Mouse (Mus musculus) forebrain, embryonic 14.5 days (tissue): ENCODE measurements around the gene 1190002N15Rik. TPM values are rescaled to one million over a fixed set of nuclear protein-coding genes. Genes with fewer than 3 reads are reported as not detected.
A peak's percentile ranks its signal among the peaks of the same experiment; 100 is the strongest.

Source experiments
- ATAC-seq: fragments of 200-750 bp; cut with Nextera tagmentation; 2 replicates; pipeline ENCODE4 v1.8.0; 2017; ENCODE audit warnings: mild to moderate bottlenecking, moderate library complexity
- DNase-seq: peaks from one replicate; pipeline ENCODE4 v3.0.0-alpha.2; 2015; ENCODE audit warnings: low spot score
- H3K27ac ChIP-seq: fragments of 300-500 bp; sonication (generic); 2 replicates; pipeline ENCODE4 v1.5.1; 2014; ENCODE audit warnings: low read depth, mild to moderate bottlenecking, control low read depth, low read length, moderate library complexity
- H3K27me3 ChIP-seq: fragments of 300-500 bp; sonication (generic); replicated peaks from 2 replicates; pipeline ENCODE4 v1.6.1; 2014; ENCODE audit warnings: low read length, control low read depth, mixed read lengths; ENCODE audit not compliant: control insufficient read depth, insufficient read depth
- H3K36me3 ChIP-seq: fragments of 300-500 bp; sonication (generic); 2 replicates; pipeline ENCODE4 v1.6.1; 2014; ENCODE audit warnings: low read length, control low read depth; ENCODE audit not compliant: control insufficient read depth, insufficient read depth
- H3K4me1 ChIP-seq: fragments of 300-500 bp; sonication (generic); 2 replicates; pipeline ENCODE4 v1.6.1; 2014; ENCODE audit warnings: antibody characterized with exemption, low read length, control low read depth; ENCODE audit not compliant: control insufficient read depth, insufficient read depth
- H3K4me2 ChIP-seq: fragments of 300-500 bp; sonication (generic); 2 replicates; pipeline ENCODE4 v1.6.1; 2014; ENCODE audit warnings: mild to moderate bottlenecking, control low read depth, low read length
- H3K4me3 ChIP-seq: fragments of 300-500 bp; sonication (generic); 2 replicates; pipeline ENCODE4 v1.5.1; 2014; ENCODE audit warnings: low read depth, low read length, control low read depth
- H3K9ac ChIP-seq: fragments of 300-500 bp; sonication (generic); 2 replicates; pipeline ENCODE4 v1.6.1; 2014; ENCODE audit warnings: mild to moderate bottlenecking, low read length, control low read depth, moderate library complexity
- H3K9me3 ChIP-seq: fragments of 300-500 bp; sonication (generic); replicated peaks from 2 replicates; pipeline ENCODE4 v1.6.1; 2016; ENCODE audit warnings: low read length, control low read depth, mixed read lengths; ENCODE audit not compliant: control insufficient read depth
- WGBS: fragments of 180-500 bp; shearing (Covaris S2); extraction: QIAGEN DNeasy Blood & Tissue Kit; methylation state at CpG from one replicate; pipeline ENCODE4 v1.1.7; 2014; 5-methylcytosine and 5-hydroxymethylcytosine counted together
- polyA plus RNA-seq: library from polyadenylated mRNA; unstranded; fragments of >200 nt; fragmentation: Nextera tagmentation; extraction: Ambion mirVana; gene quantifications from 2 replicates; pipeline ENCODE4 v1.2.1, GENCODE M21; 2014

The 1190002N15Rik gene
- polyA plus RNA-seq, 1 experiment from 2014 or later: 7.0 TPM

DNA sequence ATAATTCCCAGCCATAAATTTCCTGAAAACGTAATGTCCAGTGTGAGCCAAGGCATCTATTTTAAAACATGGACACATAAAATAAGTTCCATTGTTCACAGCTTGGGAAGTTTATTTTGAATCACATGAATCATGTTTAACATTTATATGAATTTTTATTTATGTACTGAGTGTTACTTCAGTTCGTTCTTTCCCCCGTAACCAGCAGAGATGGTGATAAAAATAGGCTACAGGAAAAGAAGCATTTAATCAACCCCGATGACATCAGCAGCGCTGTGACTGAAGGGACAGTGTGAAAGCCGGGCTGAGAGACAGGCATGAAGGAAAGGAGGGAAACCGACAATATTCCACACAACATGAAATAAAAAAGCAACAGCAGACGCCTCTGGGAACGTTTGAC lies 46.4 kb downstream of the 1190002N15Rik start:
- Histone ChIP-seq H3K27me3 (no peaks in the 10 kb centered on the region), H3K4me3 (no peak overlapping the region), H3K36me3 (no peaks in the 10 kb centered on the region), H3K4me2 (no peak overlapping the region), H3K9ac (no peak overlapping the region), H3K9me3 (no peaks in the 10 kb centered on the region), H3K4me1 (no peaks in the 10 kb centered on the region), H3K27ac (no peak overlapping the region)
- WGBS: 90% methylated on average over 9 of the region's 9 CpGs
- DNase-seq: no peak
- no peak for ATAC-seq

DNA sequence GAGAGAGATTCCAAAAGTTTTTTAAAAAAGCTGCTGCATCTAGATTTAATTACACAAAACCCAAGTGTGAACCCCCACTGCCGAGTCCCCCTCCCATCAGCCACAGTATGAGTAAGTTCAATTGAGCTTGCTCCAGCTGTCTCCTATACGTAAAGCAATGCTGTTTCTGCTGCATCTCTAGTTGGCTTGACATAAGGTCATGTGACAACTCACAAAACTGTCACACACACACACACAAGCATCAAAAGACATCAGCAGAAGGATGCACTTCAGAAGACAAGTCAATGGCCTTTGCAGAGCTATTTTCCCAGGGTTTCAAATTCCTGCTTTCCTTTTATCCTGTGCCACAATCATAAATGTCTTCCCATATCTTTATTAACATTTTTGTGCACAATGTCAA lies 49.9 kb downstream of the 1190002N15Rik start:
- 73% methylated on average over 2 of the region's 2 CpGs for WGBS
- H3K36me3 ChIP-seq: no peaks in the 10 kb centered on the region

DNA sequence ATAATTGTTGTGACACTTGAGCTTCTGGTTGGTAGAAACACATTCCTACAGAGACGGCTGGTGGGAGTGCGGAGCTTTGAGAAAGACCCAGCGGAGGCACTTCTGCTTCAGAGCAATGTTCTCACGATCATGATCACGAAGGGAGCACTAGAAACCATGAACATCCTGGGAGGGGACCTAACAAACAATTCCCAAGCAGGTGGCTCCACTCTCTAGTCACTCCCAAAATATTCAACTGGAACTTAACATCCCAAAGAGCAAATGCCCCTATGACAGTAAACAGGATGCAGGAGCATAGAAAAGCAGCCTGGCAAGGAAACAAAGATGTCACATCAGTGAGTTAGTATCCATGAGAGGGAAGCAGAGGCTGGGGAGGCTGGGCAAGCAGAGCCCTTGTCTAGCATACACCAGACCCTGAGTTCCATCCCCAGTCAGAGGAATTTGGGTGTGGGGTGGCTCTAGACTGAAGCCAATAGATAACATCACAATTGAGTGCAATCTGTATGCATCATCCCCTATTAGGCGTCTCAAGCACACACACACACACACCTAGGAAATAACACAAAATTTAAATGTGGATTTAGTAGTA lies 54.5 kb downstream of the 1190002N15Rik start:
- 71% methylated on average over 6 of the region's 6 CpGs for WGBS
- no peak overlapping the region for H3K27ac ChIP-seq
- no peak for DNase-seq
- no peaks in the 10 kb centered on the region for H3K27me3 ChIP-seq
- no peak overlapping the region for H3K4me2 ChIP-seq
- H3K4me3 ChIP-seq: no peak overlapping the region
- H3K36me3 ChIP-seq: no peaks in the 10 kb centered on the region
- ATAC-seq: peak; percentile 32; the same call in 1 of the 2 replicates
- no peak overlapping the region for H3K9ac ChIP-seq
- H3K9me3 ChIP-seq: no peaks in the 10 kb centered on the region
- no peaks in the 10 kb centered on the region for H3K4me1 ChIP-seq

More for the DNA sequence above, 49.9 kb downstream of the 1190002N15Rik start:
- H3K4me3 ChIP-seq: no peak overlapping the region
- H3K4me2 ChIP-seq: no peak overlapping the region
- no peaks in the 10 kb centered on the region for H3K4me1 ChIP-seq
- ATAC-seq (no peak), DNase-seq (no peak)
- H3K27me3 ChIP-seq: no peaks in the 10 kb centered on the region
- H3K9ac ChIP-seq: no peak overlapping the region
- H3K9me3 ChIP-seq: no peaks in the 10 kb centered on the region
- H3K27ac ChIP-seq: no peak overlapping the region

DNA sequence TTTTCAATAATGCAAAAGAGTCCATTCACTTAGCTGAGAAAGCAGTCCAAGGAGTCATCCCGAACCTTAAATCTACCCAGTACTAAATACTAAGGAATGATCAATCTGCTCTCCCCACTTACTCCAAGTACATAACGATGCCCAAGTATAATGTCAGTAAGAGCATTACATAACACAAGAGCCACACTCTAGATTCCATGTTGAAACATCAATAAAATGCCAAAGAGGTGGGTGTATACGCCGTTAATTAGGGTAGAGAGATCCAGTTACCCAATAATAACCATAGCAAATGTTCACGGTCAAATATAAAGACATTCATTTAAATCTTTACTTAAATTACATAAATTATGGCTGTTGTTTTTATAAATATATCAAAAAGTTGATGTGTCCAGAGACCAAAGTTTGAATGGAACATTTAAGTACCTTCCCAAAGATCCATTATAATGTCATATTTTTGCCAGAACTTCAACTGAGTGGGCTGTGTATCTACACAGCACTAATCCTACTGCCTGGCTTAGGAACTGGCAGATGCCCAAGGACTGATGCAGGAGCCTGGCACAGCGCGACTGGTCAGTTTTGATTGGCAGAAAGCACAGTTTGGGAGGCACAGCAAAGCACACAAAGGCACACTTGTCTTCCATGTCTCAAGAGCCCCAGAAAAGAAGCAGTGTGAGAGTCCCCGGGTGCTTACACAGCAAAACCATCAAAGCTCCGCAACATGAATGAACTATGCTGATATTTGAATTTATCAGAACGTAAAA lies 55.5 kb downstream of the 1190002N15Rik start:
- Histone ChIP-seq H3K4me1 (no peaks in the 10 kb centered on the region), H3K4me2 (no peak overlapping the region), H3K9me3 (no peaks in the 10 kb centered on the region), H3K4me3 (no peak overlapping the region), H3K27ac (no peak overlapping the region), H3K27me3 (no peaks in the 10 kb centered on the region), H3K9ac (no peak overlapping the region), H3K36me3 (no peaks in the 10 kb centered on the region)
- 41% methylated on average over 10 of the region's 10 CpGs for WGBS
- DNase-seq: peak; percentile 87
- ATAC-seq: peak; percentile 97

DNA sequence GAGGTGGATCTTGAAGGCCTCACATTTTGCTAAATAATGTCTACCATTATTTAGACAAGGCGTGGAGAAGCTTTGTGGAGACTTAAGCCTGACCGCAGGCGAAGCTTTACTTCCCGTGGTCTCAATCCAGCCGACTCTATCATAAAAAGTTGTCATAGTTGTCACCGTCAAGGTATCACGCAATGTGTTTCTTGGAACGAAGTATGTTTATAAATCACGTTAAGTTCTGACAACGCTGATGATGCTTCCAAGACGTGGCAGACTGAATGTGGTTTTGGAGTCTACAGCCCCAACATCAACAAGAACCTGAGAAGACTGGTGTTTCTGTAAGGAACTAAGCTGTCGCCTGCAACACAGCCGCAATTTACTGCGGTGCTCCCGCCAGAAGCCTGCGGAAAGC lies 56.8 kb downstream of the 1190002N15Rik start:
- 91% methylated on average over 16 of the region's 16 CpGs for WGBS
- no peak for ATAC-seq

DNA sequence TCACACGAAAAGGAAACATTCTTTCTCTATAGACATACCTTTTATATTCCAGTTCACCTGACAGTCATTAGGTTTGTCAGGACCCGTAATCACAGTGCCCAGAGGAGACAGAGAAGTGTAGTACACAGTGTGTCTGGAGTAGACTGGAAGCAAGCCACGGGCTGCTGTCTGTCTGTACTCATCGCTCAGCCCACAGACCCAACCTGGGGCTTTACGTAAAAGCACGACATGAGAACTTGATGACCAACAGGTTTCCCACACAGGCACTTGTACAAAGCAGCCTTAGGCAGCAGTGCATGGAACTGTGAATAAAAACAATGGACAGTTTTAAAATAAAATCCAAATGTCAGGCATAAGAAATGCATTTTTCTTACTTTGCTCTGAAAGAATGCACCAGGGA lies 58.5 kb downstream of the 1190002N15Rik start:
- H3K9ac ChIP-seq: no peak overlapping the region
- no peak overlapping the region for H3K4me2 ChIP-seq
- no peaks in the 10 kb centered on the region for H3K27me3 ChIP-seq
- H3K9me3 ChIP-seq: no peaks in the 10 kb centered on the region
- 91% methylated on average over 6 of the region's 6 CpGs for WGBS
- DNase-seq: no peak
- no peaks in the 10 kb centered on the region for H3K4me1 ChIP-seq
- H3K27ac ChIP-seq: no peak overlapping the region
- H3K36me3 ChIP-seq: no peaks in the 10 kb centered on the region
- H3K4me3 ChIP-seq: no peak overlapping the region
- no peak for ATAC-seq

More for the DNA sequence above, 56.8 kb downstream of the 1190002N15Rik start:
- H3K4me2 ChIP-seq: no peak overlapping the region
- H3K4me3 ChIP-seq: no peak overlapping the region
- no peaks in the 10 kb centered on the region for H3K36me3 ChIP-seq
- no peaks in the 10 kb centered on the region for H3K4me1 ChIP-seq
- H3K9me3 ChIP-seq: no peaks in the 10 kb centered on the region
- H3K9ac ChIP-seq: no peak overlapping the region
- no peaks in the 10 kb centered on the region for H3K27me3 ChIP-seq
- H3K27ac ChIP-seq: no peak overlapping the region
- no peak for DNase-seq

DNA sequence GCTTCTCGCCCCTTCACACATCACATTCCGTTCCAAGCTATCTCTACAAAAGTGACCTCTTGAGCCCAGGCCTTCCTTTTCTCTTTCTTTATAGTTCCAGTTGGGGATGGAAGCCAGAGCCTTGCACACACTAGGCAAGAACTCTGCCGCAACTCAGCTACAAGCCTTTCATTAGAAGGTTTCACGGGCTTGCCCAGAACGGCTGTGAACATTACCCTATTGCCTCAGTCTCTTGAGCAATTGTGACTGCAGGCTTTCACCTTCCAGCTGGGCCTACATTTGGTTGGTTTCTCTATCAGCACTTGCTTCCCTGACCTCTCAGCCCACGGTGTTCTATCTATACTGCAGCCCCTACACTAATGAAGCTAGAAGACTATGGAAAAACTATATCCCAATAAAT lies 58.9 kb downstream of the 1190002N15Rik start:
- WGBS: 94% methylated on average over 6 of the region's 6 CpGs
- no peak overlapping the region for H3K4me3 ChIP-seq
- DNase-seq: no peak
- H3K4me2 ChIP-seq: no peak overlapping the region
- H3K4me1 ChIP-seq: no peaks in the 10 kb centered on the region
- no peaks in the 10 kb centered on the region for H3K9me3 ChIP-seq
- ATAC-seq: no peak
- H3K27ac ChIP-seq: no peak overlapping the region
- no peaks in the 10 kb centered on the region for H3K27me3 ChIP-seq
- H3K36me3 ChIP-seq: no peaks in the 10 kb centered on the region
- H3K9ac ChIP-seq: no peak overlapping the region

DNA sequence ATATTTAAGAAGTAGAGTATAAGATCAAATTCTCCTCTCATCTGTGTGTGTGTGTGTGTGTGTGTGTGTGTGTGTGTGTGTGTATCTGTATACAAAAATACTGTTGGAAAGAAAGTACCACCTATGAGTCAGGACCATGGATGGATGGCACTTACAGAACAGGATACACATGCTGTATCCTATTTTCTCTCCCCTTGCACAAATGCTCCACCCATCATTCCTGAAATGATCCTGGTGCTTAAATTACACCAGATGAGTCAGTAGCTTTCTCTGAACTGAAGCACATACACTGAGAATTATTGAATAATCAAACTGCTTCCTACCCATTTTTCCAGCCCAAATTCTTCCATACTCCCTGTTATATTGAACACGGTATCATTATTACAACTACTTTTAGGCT lies 61.9 kb downstream of the 1190002N15Rik start:
- Histone ChIP-seq H3K4me3 (no peak overlapping the region), H3K27me3 (no peaks in the 10 kb centered on the region), H3K9ac (no peak overlapping the region), H3K36me3 (no peaks in the 10 kb centered on the region), H3K9me3 (no peaks in the 10 kb centered on the region), H3K27ac (no peak overlapping the region), H3K4me2 (no peak overlapping the region), H3K4me1 (no peaks in the 10 kb centered on the region)
- WGBS: 93% methylated on average over 1 of the region's 1 CpGs
- no peak for DNase-seq
- no peak for ATAC-seq

DNA sequence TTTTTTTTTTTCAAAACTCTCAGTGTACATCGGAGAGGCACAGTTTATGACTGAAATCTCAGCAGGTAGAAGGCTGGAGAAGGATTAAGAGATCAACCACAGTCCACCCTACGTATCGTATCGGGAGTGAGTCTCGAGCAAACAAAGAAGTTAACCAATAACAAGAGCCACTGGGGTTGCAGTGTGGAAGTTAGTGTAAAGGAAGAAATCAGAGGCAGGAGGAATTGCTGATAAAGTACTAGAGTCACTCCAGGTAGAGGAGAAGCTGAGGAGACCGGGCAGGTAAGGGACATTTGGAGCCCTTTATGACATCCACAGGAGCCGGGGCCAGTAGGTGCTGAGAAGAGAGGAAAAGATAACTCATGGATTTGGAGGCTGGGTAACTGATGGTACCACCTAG lies 64.0 kb downstream of the 1190002N15Rik start:
- H3K4me2 ChIP-seq: no peak overlapping the region
- no peak overlapping the region for H3K4me3 ChIP-seq
- WGBS: 86% methylated on average over 7 of the region's 7 CpGs
- ATAC-seq: no peak
- H3K27me3 ChIP-seq: no peaks in the 10 kb centered on the region
- no peak overlapping the region for H3K27ac ChIP-seq
- H3K36me3 ChIP-seq: no peaks in the 10 kb centered on the region
- H3K4me1 ChIP-seq: no peaks in the 10 kb centered on the region
- H3K9me3 ChIP-seq: no peaks in the 10 kb centered on the region
- no peak for DNase-seq
- no peak overlapping the region for H3K9ac ChIP-seq
